Mouse (Mus musculus): Measurements from ENCODE around the gene Tmem35b.

DNA sequence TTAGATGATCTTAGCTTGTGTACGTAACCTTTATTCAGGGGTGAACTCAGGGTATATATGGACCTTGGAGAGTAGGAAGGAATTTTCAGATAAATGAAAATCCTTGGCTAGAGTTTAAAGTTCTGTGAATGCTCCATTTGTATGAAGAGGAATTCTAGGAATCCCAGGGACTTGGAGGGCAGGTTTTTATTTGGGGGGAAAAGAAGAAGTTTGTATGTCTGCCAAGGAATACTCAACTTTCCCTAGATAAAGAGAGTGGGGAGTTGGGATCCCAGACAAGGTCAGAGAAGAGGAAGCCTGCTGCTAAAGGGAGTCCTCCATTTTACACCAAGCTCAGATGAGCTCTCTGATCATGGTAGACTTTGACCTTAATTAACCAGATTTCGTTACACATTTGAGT lies 40.4 kb upstream of the Tmem35b start:
- TF ChIP-seq CHD2 (IDR thresholded peaks at IDR 0.05; ENCODE audit: low read depth, low read length) (no peak), ZNF384 (IDR thresholded peaks at IDR 0.05; ENCODE audit: low read depth, low read length) (no peak), ZC3H11A (IDR thresholded peaks at IDR 0.05; ENCODE audit: borderline replicate concordance, low read depth, low read length) (no peak)

Data from ES-E14 (cell line).